Mouse (Mus musculus) forebrain, embryonic 12.5 days (tissue): ENCODE measurements around the gene 4921504E06Rik. TPM values are rescaled to one million over a fixed set of nuclear protein-coding genes. Genes with fewer than 3 reads are reported as not detected.

Source experiments
- polyA plus RNA-seq: library from polyadenylated mRNA; unstranded; fragments of >200 nt; fragmentation: Nextera tagmentation; extraction: Ambion mirVana; gene quantifications from 2 replicates; pipeline ENCODE4 v1.2.1, GENCODE M21; 2016

Gene 4921504E06Rik
- polyA plus RNA-seq, 1 experiment from 2014 or later, result not detected

Other genes with a start within 250 kb of the 4921504E06Rik start
- 10.3 and 11.1 TPM in 2 replicates for gene Msrb2, start 182.5 kb downstream of the 4921504E06Rik start, polyA plus RNA-seq
- 0.51 and 0.78 TPM in 2 replicates for gene Ptf1a, start 108.3 kb downstream of the 4921504E06Rik start, polyA plus RNA-seq
- 1.2 and 1.3 TPM in 2 replicates for gene Otud1, start 103.8 kb upstream of the 4921504E06Rik start, polyA plus RNA-seq